Mouse (Mus musculus): ENCODE data around the gene Rassf1.

The Rassf1 gene

GRCm38 (mm10) chr9:107601275-107601674 lies 49.9 kb downstream of the Rassf1 start:
- DNase-seq (ENCODE audit: low read depth, low spot score) = no peak

GRCm38 (mm10) chr9:107602068-107602648 lies 50.8 kb downstream of the Rassf1 start:
- peak; percentile 90 for DNase-seq (ENCODE audit: low read depth, low spot score)

GRCm38 (mm10) chr9:107603251-107603650 lies 51.9 kb downstream of the Rassf1 start:
- peak; percentile 87 for DNase-seq (ENCODE audit: low read depth, low spot score)

GRCm38 (mm10) chr9:107605041-107605661 lies 53.8 kb downstream of the Rassf1 start:
- DNase-seq (ENCODE audit: low read depth, low spot score) = no peak

GRCm38 (mm10) chr9:107606591-107606990 lies 55.2 kb downstream of the Rassf1 start:
- no peak for DNase-seq (ENCODE audit: low read depth, low spot score)

- no peak for DNase-seq (ENCODE audit: low read depth, low spot score)
Measured at GRCm38 (mm10) chr9:107607036-107607435, 55.7 kb downstream of the Rassf1 start.

GRCm38 (mm10) chr9:107607653-107608245 lies 56.4 kb downstream of the Rassf1 start:
- DNase-seq (ENCODE audit: low read depth, low spot score) = no peak

- no peak for DNase-seq (ENCODE audit: low read depth, low spot score)
Measured at GRCm38 (mm10) chr9:107608741-107609432, 57.5 kb downstream of the Rassf1 start, which contains the start of gene Sema3b. Gene Sema3b (minus strand): TSS chr9:107609229.

- no peak for DNase-seq (ENCODE audit: low read depth, low spot score)
Measured at GRCm38 (mm10) chr9:107609433-107609830, 58.1 kb downstream of the Rassf1 start.

GRCm38 (mm10) chr9:107611456-107612190 lies 60.3 kb downstream of the Rassf1 start:
- peak; percentile 37 for DNase-seq (ENCODE audit: low read depth, low spot score)

All from A20 (cell line).